Mouse (Mus musculus): Measurements from ENCODE around the gene Cd109. TPM values are rescaled to one million over a fixed set of nuclear protein-coding genes. Genes with fewer than 3 reads are reported as not detected.

The Cd109 gene
- polyA plus RNA-seq, 1 experiment from 2014 or later, result 0.08 TPM

DNA sequence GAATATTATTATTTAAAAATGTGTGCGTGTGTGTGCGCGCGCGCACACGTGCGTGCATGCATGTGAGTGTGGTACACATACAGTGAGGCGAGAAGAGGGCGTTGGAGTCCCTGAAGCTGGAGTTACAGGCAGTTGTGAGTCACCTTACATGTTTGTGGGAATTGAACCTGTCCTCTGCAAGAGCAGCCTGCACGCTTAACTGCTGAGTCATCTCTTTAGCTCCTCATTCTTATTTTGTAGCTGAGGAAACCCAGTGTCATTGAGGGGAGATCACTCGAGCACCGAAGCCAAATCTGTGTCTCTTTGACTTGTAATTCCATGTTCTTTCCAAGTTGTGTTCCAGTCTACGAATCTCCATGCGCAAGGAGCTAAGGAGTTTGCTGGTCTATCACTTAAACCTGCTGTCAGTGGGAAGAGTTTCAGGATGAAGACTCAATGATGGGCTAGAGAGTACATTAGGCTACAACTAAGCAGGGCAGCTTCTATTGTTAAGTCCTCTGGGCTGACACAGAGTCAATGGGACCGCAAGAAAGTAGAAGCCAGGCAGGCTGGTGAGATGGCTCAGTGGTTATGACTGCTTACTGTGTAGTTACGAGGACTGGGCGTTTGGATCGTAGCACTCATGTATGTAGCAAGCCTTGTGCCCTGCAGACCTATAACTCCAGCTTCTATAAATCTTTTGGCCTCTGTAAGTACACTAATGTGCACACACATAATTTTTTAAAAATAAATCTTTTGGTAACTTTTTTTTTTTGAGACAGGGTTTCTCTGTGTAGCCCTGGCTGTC is 19.4 kb upstream of the Cd109 start:
- H3K4me2 ChIP-seq, result no peak overlapping the region
- no peaks in the 10 kb centered on the region for H3K36me3 ChIP-seq (replicated peaks)
- no peaks in the 10 kb centered on the region for H3K27me3 ChIP-seq
- 77% methylated on average over 18 of the region's 18 CpGs for WGBS (ENCODE audit: insufficient replicate concordance)
- ATAC-seq (ENCODE audit: insufficient read depth), result no peak
- no peaks in the 10 kb centered on the region for H3K9me3 ChIP-seq (replicated peaks)
- no peak overlapping the region for H3K27ac ChIP-seq (replicated peaks)
- H3K4me3 ChIP-seq (replicated peaks), result no peak overlapping the region
- H3K9ac ChIP-seq, result no peak overlapping the region
- H3K4me1 ChIP-seq (replicated peaks), result no peaks in the 10 kb centered on the region

GRCm38 (mm10) chr9:78596834-78597233 is 18.5 kb upstream of the Cd109 start:
- no peak overlapping the region for H3K4me3 ChIP-seq (replicated peaks)
- H3K4me1 ChIP-seq (replicated peaks), result no peaks in the 10 kb centered on the region
- H3K36me3 ChIP-seq (replicated peaks), result no peaks in the 10 kb centered on the region
- no peak overlapping the region for H3K4me2 ChIP-seq
- H3K9ac ChIP-seq, result no peak overlapping the region
- no peaks in the 10 kb centered on the region for H3K9me3 ChIP-seq (replicated peaks)
- WGBS (ENCODE audit: insufficient replicate concordance), result 6% methylated on average over 5 of the region's 5 CpGs
- no peak overlapping the region for H3K27ac ChIP-seq (replicated peaks)
- no peak for ATAC-seq (ENCODE audit: insufficient read depth)
- H3K27me3 ChIP-seq, result no peaks in the 10 kb centered on the region

- H3K4me3 ChIP-seq (replicated peaks), result no peak overlapping the region
- H3K4me1 ChIP-seq (replicated peaks), result no peaks in the 10 kb centered on the region
- no peak overlapping the region for H3K4me2 ChIP-seq
- no peak for ATAC-seq (ENCODE audit: insufficient read depth)
- H3K27ac ChIP-seq (replicated peaks), result no peak overlapping the region
- no peaks in the 10 kb centered on the region for H3K27me3 ChIP-seq
- H3K36me3 ChIP-seq (replicated peaks), result no peaks in the 10 kb centered on the region
- H3K9ac ChIP-seq, result no peak overlapping the region
- WGBS (ENCODE audit: insufficient replicate concordance), result 62% methylated on average over 5 of the region's 5 CpGs
- no peaks in the 10 kb centered on the region for H3K9me3 ChIP-seq (replicated peaks)
Observed at GRCm38 (mm10) chr9:78599927-78600326, 15.4 kb upstream of the Cd109 start.

GRCm38 (mm10) chr9:78601046-78601730 is 14.2 kb upstream of the Cd109 start:
- ATAC-seq (ENCODE audit: insufficient read depth), result no peak
- no peak overlapping the region for H3K4me3 ChIP-seq (replicated peaks)
- H3K27me3 ChIP-seq, result no peaks in the 10 kb centered on the region
- H3K4me1 ChIP-seq (replicated peaks), result no peaks in the 10 kb centered on the region
- no peak overlapping the region for H3K27ac ChIP-seq (replicated peaks)
- H3K9ac ChIP-seq, result no peak overlapping the region
- H3K4me2 ChIP-seq, result no peak overlapping the region
- no peaks in the 10 kb centered on the region for H3K9me3 ChIP-seq (replicated peaks)
- H3K36me3 ChIP-seq (replicated peaks), result no peaks in the 10 kb centered on the region
- 50% methylated on average over 4 of the region's 4 CpGs for WGBS (ENCODE audit: insufficient replicate concordance)

DNA sequence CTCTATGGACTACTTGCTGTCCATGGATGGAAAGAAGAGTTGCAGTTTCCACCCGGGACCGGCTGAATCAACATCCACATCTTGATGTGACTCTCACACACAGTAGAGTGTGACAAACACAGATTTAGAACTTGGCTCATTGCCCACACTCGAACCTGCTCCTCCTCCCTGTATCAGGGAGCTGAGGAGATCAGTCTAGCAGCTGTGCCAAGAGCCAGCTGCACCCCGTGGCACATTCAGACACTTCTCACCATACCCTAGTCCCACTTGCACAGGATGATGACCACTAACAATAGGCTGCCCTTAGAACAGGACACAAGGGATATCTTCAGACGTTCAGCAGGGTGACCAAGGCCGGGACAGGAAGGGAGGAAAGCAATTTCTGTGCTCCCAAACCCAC is 1.1 kb upstream of the Cd109 start:
- no peak overlapping the region for H3K9ac ChIP-seq
- peaks cover 46% of the 10 kb centered on the region for H3K27me3 ChIP-seq
- no peaks in the 10 kb centered on the region for H3K36me3 ChIP-seq (replicated peaks)
- no peak overlapping the region for H3K4me2 ChIP-seq
- 32% methylated on average over 6 of the region's 6 CpGs for WGBS (ENCODE audit: insufficient replicate concordance)
- ATAC-seq (ENCODE audit: insufficient read depth), result no peak
- H3K9me3 ChIP-seq (replicated peaks), result no peaks in the 10 kb centered on the region
- H3K27ac ChIP-seq (replicated peaks), result no peak overlapping the region
- no peak overlapping the region for H3K4me3 ChIP-seq (replicated peaks)
- H3K4me1 ChIP-seq (replicated peaks), result 0 out of 2 replicates have a peak, but pooled peaks cover 6% of the 10 kb centered on the region

- H3K27me3 ChIP-seq, result peaks cover 37% of the 10 kb centered on the region
- no peaks in the 10 kb centered on the region for H3K9me3 ChIP-seq (replicated peaks)
- H3K27ac ChIP-seq (replicated peaks), result no peak overlapping the region
- H3K4me1 ChIP-seq (replicated peaks), result 0 out of 2 replicates have a peak, but pooled peaks cover 6% of the 10 kb centered on the region
- no peak overlapping the region for H3K4me2 ChIP-seq
- ATAC-seq (ENCODE audit: insufficient read depth), result no peak
- 34% methylated on average over 9 of the region's 9 CpGs for WGBS (ENCODE audit: insufficient replicate concordance)
- no peak overlapping the region for H3K4me3 ChIP-seq (replicated peaks)
- no peak overlapping the region for H3K9ac ChIP-seq
- no peaks in the 10 kb centered on the region for H3K36me3 ChIP-seq (replicated peaks)
Observed at GRCm38 (mm10) chr9:78619285-78619684, 3.9 kb downstream of the Cd109 start.

GRCm38 (mm10) chr9:78623301-78623747 is 8.0 kb downstream of the Cd109 start:
- Histone ChIP-seq H3K9ac (no peak overlapping the region), H3K4me1 (replicated peaks) (no peaks in the 10 kb centered on the region), H3K36me3 (replicated peaks) (no peaks in the 10 kb centered on the region), H3K9me3 (replicated peaks) (no peaks in the 10 kb centered on the region), H3K27me3 (0 out of 2 replicates have a peak, but pooled peaks cover under 1% of the 10 kb centered on the region), H3K4me3 (replicated peaks) (no peak overlapping the region), H3K27ac (replicated peaks) (no peak overlapping the region), H3K4me2 (no peak overlapping the region)
- WGBS (ENCODE audit: insufficient replicate concordance), result 61% methylated on average over 10 of the region's 10 CpGs
- no peak for ATAC-seq (ENCODE audit: insufficient read depth)

DNA sequence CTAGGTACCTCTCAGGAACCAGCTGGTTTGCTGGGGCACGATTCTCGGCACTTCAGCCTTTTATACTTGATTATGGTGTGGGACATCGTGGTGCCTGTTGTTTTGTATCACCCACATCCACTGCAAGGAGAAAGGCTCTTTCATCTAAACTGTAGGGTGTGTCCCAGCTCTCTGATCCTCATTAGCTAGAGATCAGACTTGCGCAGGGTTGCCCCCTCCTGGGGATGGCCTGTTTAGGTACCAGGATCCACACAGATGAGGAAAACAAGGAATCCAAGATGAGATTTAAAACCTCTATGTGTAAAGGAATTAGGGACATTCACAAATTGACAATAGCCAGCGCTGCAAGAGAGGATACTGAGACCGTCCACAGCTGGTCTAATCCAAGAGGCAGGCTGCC is 14.6 kb downstream of the Cd109 start:
- WGBS (ENCODE audit: insufficient replicate concordance), result 53% methylated on average over 6 of the region's 6 CpGs
- no peak for ATAC-seq (ENCODE audit: insufficient read depth)
- Histone ChIP-seq H3K4me2 (no peak overlapping the region), H3K9me3 (replicated peaks) (no peaks in the 10 kb centered on the region), H3K4me1 (replicated peaks) (no peaks in the 10 kb centered on the region), H3K4me3 (replicated peaks) (no peak overlapping the region), H3K9ac (no peak overlapping the region), H3K27ac (replicated peaks) (no peak overlapping the region), H3K27me3 (no peaks in the 10 kb centered on the region), H3K36me3 (replicated peaks) (no peaks in the 10 kb centered on the region)

DNA sequence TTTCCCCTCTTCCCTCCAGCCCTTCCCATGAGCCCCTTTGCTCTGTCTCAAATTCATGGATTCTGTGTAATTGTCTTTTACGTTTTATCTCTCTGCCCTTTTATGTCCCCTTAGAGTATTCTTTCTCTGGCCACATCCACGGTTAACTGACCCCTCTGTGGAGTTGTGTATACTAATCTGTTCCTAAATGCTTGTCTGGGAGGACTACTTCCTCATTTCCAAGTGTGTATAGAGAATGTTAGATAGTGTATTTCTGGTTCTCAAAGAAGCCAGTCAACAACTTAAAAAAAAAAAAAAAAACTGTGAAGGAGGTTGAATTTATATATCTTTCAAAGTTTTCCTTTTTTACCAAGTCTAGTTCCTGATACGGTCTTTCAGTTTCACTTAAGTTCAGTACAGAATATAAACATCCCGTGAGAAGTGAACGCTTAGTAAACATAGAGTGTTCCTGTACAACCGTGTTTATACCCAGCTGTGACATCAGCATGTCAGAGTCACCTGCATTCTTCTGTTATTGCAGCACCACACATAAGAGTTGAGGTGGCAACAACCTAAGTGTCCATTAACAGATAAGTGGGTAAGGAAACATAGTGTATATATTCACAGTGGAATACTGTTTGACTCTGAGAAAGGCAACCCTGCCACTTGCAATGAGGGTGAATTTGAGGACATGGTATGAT is 16.5 kb downstream of the Cd109 start:
- Histone ChIP-seq H3K27ac (replicated peaks) (no peak overlapping the region), H3K4me1 (replicated peaks) (no peaks in the 10 kb centered on the region), H3K27me3 (no peaks in the 10 kb centered on the region), H3K4me3 (replicated peaks) (no peak overlapping the region), H3K36me3 (replicated peaks) (no peaks in the 10 kb centered on the region), H3K9ac (no peak overlapping the region), H3K9me3 (replicated peaks) (no peaks in the 10 kb centered on the region), H3K4me2 (no peak overlapping the region)
- 39% methylated on average over 6 of the region's 6 CpGs for WGBS (ENCODE audit: insufficient replicate concordance)
- no peak for ATAC-seq (ENCODE audit: insufficient read depth)

- no peaks in the 10 kb centered on the region for H3K9me3 ChIP-seq (replicated peaks)
- no peak overlapping the region for H3K27ac ChIP-seq (replicated peaks)
- H3K27me3 ChIP-seq, result no peaks in the 10 kb centered on the region
- no peaks in the 10 kb centered on the region for H3K4me1 ChIP-seq (replicated peaks)
- 76% methylated on average over 3 of the region's 3 CpGs for WGBS (ENCODE audit: insufficient replicate concordance)
- no peak overlapping the region for H3K4me3 ChIP-seq (replicated peaks)
- ATAC-seq (ENCODE audit: insufficient read depth), result no peak
- H3K4me2 ChIP-seq, result no peak overlapping the region
- H3K9ac ChIP-seq, result no peak overlapping the region
- no peaks in the 10 kb centered on the region for H3K36me3 ChIP-seq (replicated peaks)
Observed at GRCm38 (mm10) chr9:78633976-78634375, 18.6 kb downstream of the Cd109 start.

GRCm38 (mm10) chr9:78641386-78641785 is 26.0 kb downstream of the Cd109 start:
- Histone ChIP-seq H3K9ac (no peak overlapping the region), H3K4me2 (no peak overlapping the region), H3K27me3 (no peaks in the 10 kb centered on the region), H3K4me3 (replicated peaks) (no peak overlapping the region), H3K4me1 (replicated peaks) (no peaks in the 10 kb centered on the region), H3K27ac (replicated peaks) (no peak overlapping the region), H3K9me3 (replicated peaks) (no peaks in the 10 kb centered on the region), H3K36me3 (replicated peaks) (no peaks in the 10 kb centered on the region)
- WGBS (ENCODE audit: insufficient replicate concordance), result 53% methylated on average over 4 of the region's 4 CpGs
- no peak for ATAC-seq (ENCODE audit: insufficient read depth)
